Mouse (Mus musculus) C2C12 (cell line): ENCODE measurements around the gene Kcne4.

ENCODE experiments used
- CEBPB ChIP-seq: IDR thresholded peaks from one replicate; pipeline ENCODE4 v1.6.1; 2011; ENCODE audit warnings: low read depth, mild to moderate bottlenecking, control low read depth, moderate library complexity
- CTCF ChIP-seq: IDR thresholded peaks from one replicate; pipeline ENCODE4 v1.5.1; 2011; ENCODE audit not compliant: control insufficient read depth, insufficient read depth, insufficient read length
- FOSL1 ChIP-seq: IDR thresholded peaks from one replicate; pipeline ENCODE4 v1.8.0; 2011; ENCODE audit warnings: mild to moderate bottlenecking, low read length; ENCODE audit not compliant: poor library complexity, insufficient read depth, severe bottlenecking
- MAX ChIP-seq: IDR thresholded peaks from one replicate; pipeline ENCODE4 v1.6.1; 2011; ENCODE audit warnings: mild to moderate bottlenecking, control low read depth
- MYOD1 ChIP-seq: IDR thresholded peaks from one replicate; pipeline ENCODE4 v1.6.1; 2011; ENCODE audit warnings: low read depth; ENCODE audit not compliant: control insufficient read depth, insufficient read length
- MYOG ChIP-seq: IDR thresholded peaks from one replicate; pipeline ENCODE4 v1.6.1; 2011; ENCODE audit not compliant: control insufficient read depth, insufficient read length; ENCODE audit errors: extremely low read depth
- USF1 ChIP-seq: IDR thresholded peaks from one replicate; pipeline ENCODE4 v1.6.1; 2011; ENCODE audit warnings: low read depth, mild to moderate bottlenecking, control low read depth, moderate library complexity

DNA sequence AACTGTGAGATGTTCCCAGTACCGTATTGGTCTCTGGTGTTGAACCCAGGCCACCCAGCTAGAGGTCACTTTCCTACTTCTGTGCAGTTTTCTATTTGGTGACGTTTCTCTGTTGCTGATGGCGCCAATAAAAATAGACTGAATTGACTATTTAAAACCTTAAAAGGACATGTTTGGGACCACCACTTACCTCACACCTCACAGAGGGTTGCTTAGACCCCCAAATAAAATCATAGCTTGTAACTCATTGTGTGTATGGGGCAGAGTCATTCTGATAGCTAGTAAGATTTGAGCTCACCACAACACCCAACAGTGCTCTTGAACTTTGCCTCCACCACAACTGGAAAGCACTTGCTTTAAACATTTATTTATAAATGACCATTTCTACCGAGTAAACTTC lies 43.0 kb downstream of the Kcne4 start:
- TF ChIP-seq CTCF (no peak), FOSL1 (no peak), MAX (no peak), USF1 (no peak), CEBPB (no peak), MYOG (no peak), MYOD1 (no peak)
